Mouse (Mus musculus) C2C12 (cell line): ENCODE data around the gene Dbx2. TPM values are rescaled to one million over a fixed set of nuclear protein-coding genes. Genes with fewer than 3 reads are reported as not detected.

ENCODE experiments used
- H3K27me3 ChIP-seq: one replicate; pipeline ENCODE4 v1.6.1; 2011; ENCODE audit not compliant: control insufficient read depth, insufficient read depth, insufficient read length
- H3K36me3 ChIP-seq: one replicate; pipeline ENCODE4 v1.6.1; 2011; ENCODE audit not compliant: control insufficient read depth, insufficient read depth
- H3K4me3 ChIP-seq: one replicate; pipeline ENCODE4 v1.5.1; 2011; ENCODE audit warnings: mild to moderate bottlenecking, control low read depth; ENCODE audit not compliant: poor library complexity, insufficient read depth, severe bottlenecking
- H3K79me2 ChIP-seq: one replicate; pipeline ENCODE4 v1.6.1; 2011; ENCODE audit not compliant: control insufficient read depth, insufficient read depth
- H3K79me3 ChIP-seq: one replicate; pipeline ENCODE4 v1.6.1; 2011; ENCODE audit warnings: low read depth, control low read depth
- H3ac ChIP-seq: one replicate; pipeline ENCODE3; 2011; ENCODE audit warnings: low read depth; ENCODE audit not compliant: control insufficient read depth, insufficient read length
- CEBPB ChIP-seq: IDR thresholded peaks from one replicate; pipeline ENCODE4 v1.6.1; 2011; ENCODE audit warnings: low read depth, mild to moderate bottlenecking, control low read depth, moderate library complexity
- CTCF ChIP-seq: IDR thresholded peaks from one replicate; pipeline ENCODE4 v1.5.1; 2011; ENCODE audit not compliant: control insufficient read depth, insufficient read depth, insufficient read length
- FOSL1 ChIP-seq: IDR thresholded peaks from one replicate; pipeline ENCODE4 v1.8.0; 2011; ENCODE audit warnings: mild to moderate bottlenecking, low read length; ENCODE audit not compliant: poor library complexity, insufficient read depth, severe bottlenecking
- MAX ChIP-seq: IDR thresholded peaks from one replicate; pipeline ENCODE4 v1.6.1; 2011; ENCODE audit warnings: mild to moderate bottlenecking, control low read depth
- MYOD1 ChIP-seq: IDR thresholded peaks from one replicate; pipeline ENCODE4 v1.6.1; 2011; ENCODE audit warnings: low read depth; ENCODE audit not compliant: control insufficient read depth, insufficient read length
- MYOG ChIP-seq: IDR thresholded peaks from one replicate; pipeline ENCODE4 v1.6.1; 2011; ENCODE audit not compliant: control insufficient read depth, insufficient read length; ENCODE audit errors: extremely low read depth
- USF1 ChIP-seq: IDR thresholded peaks from one replicate; pipeline ENCODE4 v1.6.1; 2011; ENCODE audit warnings: low read depth, mild to moderate bottlenecking, control low read depth, moderate library complexity
- polyA plus RNA-seq: library from polyadenylated mRNA; unstranded; fragments of >200 nt; fragmentation: generic; extraction: Trizol; gene quantifications from one replicate; pipeline ENCODE4 v1.2.1, GENCODE M21; 2012; ENCODE audit warnings: missing spikeins

Dbx2 gene
- polyA plus RNA-seq, 1 experiment: not detected

- H3K27me3 ChIP-seq: peaks cover 25% of the 10 kb centered on the region
- no peaks in the 10 kb centered on the region for H3K79me2 ChIP-seq
- H3K4me3 ChIP-seq: no peak overlapping the region
- no peak for TF ChIP-seq USF1
- no peak for TF ChIP-seq CTCF
- TF ChIP-seq FOSL1: no peak
- no peak for TF ChIP-seq MYOD1
- no peak for TF ChIP-seq CEBPB
- TF ChIP-seq MAX: no peak
- TF ChIP-seq MYOG: no peak
- H3ac ChIP-seq: no peak overlapping the region
- H3K36me3 ChIP-seq: no peaks in the 10 kb centered on the region
- no peaks in the 10 kb centered on the region for H3K79me3 ChIP-seq
These were observed 35.4 kb upstream of the Dbx2 start for GRCm38 (mm10) chr15:95691129-95691528.

- Histone ChIP-seq H3K79me2 (no peaks in the 10 kb centered on the region), H3K4me3 (no peak overlapping the region), H3K36me3 (no peaks in the 10 kb centered on the region), H3K79me3 (no peaks in the 10 kb centered on the region), H3ac (no peak overlapping the region), H3K27me3 (no peaks in the 10 kb centered on the region)
- no peak for TF ChIP-seq MAX
- TF ChIP-seq FOSL1: no peak
- TF ChIP-seq CTCF: no peak
These were observed 26.9 kb upstream of the Dbx2 start for GRCm38 (mm10) chr15:95682620-95683019.

- no peaks in the 10 kb centered on the region for H3K79me3 ChIP-seq
- no peaks in the 10 kb centered on the region for H3K36me3 ChIP-seq
- H3ac ChIP-seq: no peak overlapping the region
- no peak for TF ChIP-seq MAX
- no peak for TF ChIP-seq MYOD1
- no peak for TF ChIP-seq FOSL1
- no peak for TF ChIP-seq USF1
- no peak for TF ChIP-seq CEBPB
- no peak for TF ChIP-seq MYOG
- TF ChIP-seq CTCF: no peak
- no peak overlapping the region for H3K4me3 ChIP-seq
- H3K79me2 ChIP-seq: no peaks in the 10 kb centered on the region
- no peaks in the 10 kb centered on the region for H3K27me3 ChIP-seq
These were observed 19.9 kb upstream of the Dbx2 start for GRCm38 (mm10) chr15:95675645-95676044.

GRCm38 (mm10) chr15:95675176-95675575, 19.4 kb upstream of the Dbx2 start:
- no peaks in the 10 kb centered on the region for H3K27me3 ChIP-seq
- H3K4me3 ChIP-seq: no peak overlapping the region
- H3K79me3 ChIP-seq: no peaks in the 10 kb centered on the region
- TF ChIP-seq MYOG (no peak), MYOD1 (no peak), CEBPB (no peak), MAX (no peak), CTCF (no peak), USF1 (no peak), FOSL1 (no peak)
- H3ac ChIP-seq: no peak overlapping the region
- no peaks in the 10 kb centered on the region for H3K79me2 ChIP-seq
- H3K36me3 ChIP-seq: no peaks in the 10 kb centered on the region

- no peaks in the 10 kb centered on the region for H3K79me3 ChIP-seq
- no peaks in the 10 kb centered on the region for H3K36me3 ChIP-seq
- peaks cover 3% of the 10 kb centered on the region for H3K27me3 ChIP-seq
- TF ChIP-seq FOSL1 (no peak), CEBPB (no peak), CTCF (no peak), MAX (no peak), USF1 (no peak), MYOD1 (no peak), MYOG (no peak)
- no peak overlapping the region for H3K4me3 ChIP-seq
- no peaks in the 10 kb centered on the region for H3K79me2 ChIP-seq
- H3ac ChIP-seq: no peak overlapping the region
These were observed 11.4 kb upstream of the Dbx2 start for GRCm38 (mm10) chr15:95667209-95667608.

GRCm38 (mm10) chr15:95665002-95665401, 9.2 kb upstream of the Dbx2 start:
- no peaks in the 10 kb centered on the region for H3K79me3 ChIP-seq
- no peak overlapping the region for H3K4me3 ChIP-seq
- no peak overlapping the region for H3ac ChIP-seq
- TF ChIP-seq CEBPB: no peak
- no peak for TF ChIP-seq FOSL1
- no peak for TF ChIP-seq MAX
- TF ChIP-seq MYOG: no peak
- TF ChIP-seq USF1: no peak
- TF ChIP-seq CTCF: no peak
- no peak for TF ChIP-seq MYOD1
- no peaks in the 10 kb centered on the region for H3K36me3 ChIP-seq
- H3K79me2 ChIP-seq: no peaks in the 10 kb centered on the region
- peaks cover 9% of the 10 kb centered on the region for H3K27me3 ChIP-seq
